Mouse (Mus musculus): ENCODE measurements around the gene Col15a1. TPM values are rescaled to one million over a fixed set of nuclear protein-coding genes. Genes with fewer than 3 reads are reported as not detected.

Gene Col15a1
- polyA plus RNA-seq, 1 experiment, result 1.6 TPM

DNA sequence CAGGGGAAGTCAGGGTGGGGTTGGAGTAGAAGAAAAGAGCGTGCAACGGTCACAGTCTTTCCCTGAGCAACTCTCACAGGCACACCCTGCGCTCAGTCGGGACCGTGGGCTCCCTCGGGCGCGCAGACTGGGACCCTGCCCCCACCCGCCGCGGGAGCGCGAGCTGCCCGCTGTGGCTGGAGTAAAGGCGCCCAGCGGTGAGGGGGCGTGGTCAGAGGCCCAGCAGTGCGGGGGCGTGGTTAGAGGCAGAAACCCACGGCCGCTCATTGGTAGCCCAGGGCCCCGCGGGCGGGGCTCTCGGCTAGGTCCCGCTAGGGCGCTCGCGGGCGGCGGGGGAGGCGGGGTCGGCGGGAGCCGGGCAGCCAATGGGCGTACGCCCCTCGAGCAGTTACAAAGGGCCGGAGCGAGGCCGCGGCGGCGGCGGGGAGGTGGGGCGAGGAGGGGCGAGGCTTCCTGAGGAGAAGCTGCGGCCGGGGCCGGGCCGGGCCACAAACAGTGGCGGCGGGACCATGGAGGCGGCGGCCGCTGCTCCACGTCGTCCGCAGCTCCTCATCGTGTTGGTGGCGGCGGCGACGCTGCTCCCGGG lies 144.9 kb downstream of the Col15a1 start, which contains the start of gene Tgfbr1:
Gene Tgfbr1 (plus strand): TSS at position 420 of the 586 bp plus-strand sequence.
- Histone ChIP-seq H3K36me3 (ENCODE audit: control insufficient read depth, insufficient read depth, low read length, poor library complexity, severe bottlenecking) (no peaks in the 10 kb centered on the region), H3K4me3 (ENCODE audit: low read depth, low read length) (peak within 1 kb of the TSS; percentile 90), H3K9me3 (replicated peaks; ENCODE audit: control insufficient read depth, insufficient read depth, low read length, poor library complexity, severe bottlenecking) (no peaks in the 10 kb centered on the region), H3K27ac (ENCODE audit: insufficient read depth, low read length) (no peak within 1 kb of the TSS), H3K9ac (ENCODE audit: low read depth, poor library complexity, severe bottlenecking) (peak within 1 kb of the TSS; percentile 95), H3K27me3 (ENCODE audit: control insufficient read depth, insufficient read depth, low read length, poor library complexity, severe bottlenecking) (0 out of 2 replicates have a peak, but pooled peaks cover 3% of the 10 kb centered on the region), H3K4me1 (ENCODE audit: control insufficient read depth, insufficient read depth, low read length) (peaks cover 3% of the 10 kb centered on the region)
- TF ChIP-seq EP300 (IDR thresholded peaks at IDR 0.05; ENCODE audit: insufficient read depth, low read depth, low read length) (no peak), CTCF (IDR thresholded peaks at IDR 0.05; ENCODE audit: low read depth, low read length) (no peak), POLR2A (IDR thresholded peaks at IDR 0.05; ENCODE audit: insufficient read depth, low read length) (no peak)

DNA sequence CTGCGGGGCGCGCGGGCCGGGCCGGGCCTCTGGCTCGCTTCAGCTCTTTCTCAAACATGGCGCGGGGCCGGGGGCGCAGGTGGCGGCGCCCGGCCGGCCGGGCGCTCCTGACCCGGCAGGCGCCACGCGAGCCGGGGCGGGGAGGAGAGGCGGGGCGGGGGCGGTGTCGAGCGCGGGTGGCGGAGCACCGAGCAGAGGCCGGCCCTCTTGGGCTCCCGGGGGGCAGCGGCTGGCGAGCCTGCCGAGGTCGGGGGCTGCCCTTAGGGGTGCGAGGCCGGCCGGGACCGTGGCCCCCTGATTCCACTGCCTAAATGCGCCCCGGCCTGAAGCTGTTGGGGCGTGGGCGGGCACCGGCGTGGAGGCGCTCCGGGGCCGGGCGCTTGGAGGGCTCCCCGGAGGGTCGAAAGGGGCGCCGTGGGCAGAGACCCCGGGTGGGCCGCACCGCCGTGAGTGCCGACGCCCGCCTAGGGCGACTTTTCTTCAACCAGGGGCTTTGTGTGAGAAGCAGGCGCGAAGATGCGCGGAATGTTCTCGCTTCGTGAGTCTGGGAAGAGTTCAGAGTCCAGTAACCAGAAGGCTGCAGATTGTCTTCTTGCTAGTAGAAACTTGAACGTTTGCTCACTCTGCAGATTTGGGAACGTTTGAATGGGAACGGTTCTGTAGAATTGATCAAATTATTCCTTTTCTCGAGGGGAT lies 145.6 kb downstream of the Col15a1 start:
- 0 out of 2 replicates have a peak, but pooled peaks cover 3% of the 10 kb centered on the region for H3K27me3 ChIP-seq (ENCODE audit: control insufficient read depth, insufficient read depth, low read length, poor library complexity, severe bottlenecking)
- no peaks in the 10 kb centered on the region for H3K36me3 ChIP-seq (ENCODE audit: control insufficient read depth, insufficient read depth, low read length, poor library complexity, severe bottlenecking)
- H3K27ac ChIP-seq (ENCODE audit: insufficient read depth, low read length), result no peak overlapping the region
- peak overlapping the region; percentile 95 for H3K9ac ChIP-seq (ENCODE audit: low read depth, poor library complexity, severe bottlenecking)
- H3K4me1 ChIP-seq (ENCODE audit: control insufficient read depth, insufficient read depth, low read length), result peaks cover 3% of the 10 kb centered on the region
- H3K9me3 ChIP-seq (replicated peaks; ENCODE audit: control insufficient read depth, insufficient read depth, low read length, poor library complexity, severe bottlenecking), result no peaks in the 10 kb centered on the region
- H3K4me3 ChIP-seq (ENCODE audit: low read depth, low read length), result peak overlapping the region; percentile 90
- TF ChIP-seq CTCF (IDR thresholded peaks at IDR 0.05; ENCODE audit: low read depth, low read length), result no peak
- no peak for TF ChIP-seq EP300 (IDR thresholded peaks at IDR 0.05; ENCODE audit: insufficient read depth, low read depth, low read length)
- TF ChIP-seq POLR2A (IDR thresholded peaks at IDR 0.05; ENCODE audit: insufficient read depth, low read length), result no peak

GRCm38 (mm10) chr4:47354304-47354703 lies 146.3 kb downstream of the Col15a1 start:
- no peak overlapping the region for H3K9ac ChIP-seq (ENCODE audit: low read depth, poor library complexity, severe bottlenecking)
- no peak overlapping the region for H3K27ac ChIP-seq (ENCODE audit: insufficient read depth, low read length)
- TF ChIP-seq EP300 (IDR thresholded peaks at IDR 0.05; ENCODE audit: insufficient read depth, low read depth, low read length), result no peak
- TF ChIP-seq CTCF (IDR thresholded peaks at IDR 0.05; ENCODE audit: low read depth, low read length), result no peak
- TF ChIP-seq POLR2A (IDR thresholded peaks at IDR 0.05; ENCODE audit: insufficient read depth, low read length), result no peak
- H3K27me3 ChIP-seq (ENCODE audit: control insufficient read depth, insufficient read depth, low read length, poor library complexity, severe bottlenecking), result 0 out of 2 replicates have a peak, but pooled peaks cover 3% of the 10 kb centered on the region
- H3K4me3 ChIP-seq (ENCODE audit: low read depth, low read length), result no peak overlapping the region
- no peaks in the 10 kb centered on the region for H3K9me3 ChIP-seq (replicated peaks; ENCODE audit: control insufficient read depth, insufficient read depth, low read length, poor library complexity, severe bottlenecking)
- peaks cover 3% of the 10 kb centered on the region for H3K4me1 ChIP-seq (ENCODE audit: control insufficient read depth, insufficient read depth, low read length)
- H3K36me3 ChIP-seq (ENCODE audit: control insufficient read depth, insufficient read depth, low read length, poor library complexity, severe bottlenecking), result no peaks in the 10 kb centered on the region

DNA sequence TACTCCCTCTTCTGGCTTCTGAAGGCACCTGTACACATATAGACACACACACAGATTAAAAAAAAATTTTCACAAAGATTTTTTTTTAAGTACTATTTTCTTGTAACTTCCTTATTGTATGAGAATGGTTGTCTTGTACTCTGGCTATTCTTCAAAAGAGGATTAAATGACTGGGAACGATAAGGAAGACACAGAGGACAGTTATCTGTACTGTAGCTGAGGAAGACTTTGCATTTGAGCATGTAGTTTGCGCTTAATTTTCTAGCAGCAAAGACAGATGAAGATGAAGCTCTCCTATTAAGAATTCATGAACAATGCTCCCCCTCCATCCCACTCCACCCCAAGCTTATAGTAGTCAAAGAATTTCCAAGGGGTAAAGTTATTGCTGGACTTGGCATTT lies 154.7 kb downstream of the Col15a1 start:
- H3K4me1 ChIP-seq (ENCODE audit: control insufficient read depth, insufficient read depth, low read length), result no peaks in the 10 kb centered on the region

More for the DNA sequence above, 154.7 kb downstream of the Col15a1 start:
- H3K27ac ChIP-seq (ENCODE audit: insufficient read depth, low read length), result no peak overlapping the region
- H3K9me3 ChIP-seq (replicated peaks; ENCODE audit: control insufficient read depth, insufficient read depth, low read length, poor library complexity, severe bottlenecking), result no peaks in the 10 kb centered on the region
- H3K9ac ChIP-seq (ENCODE audit: low read depth, poor library complexity, severe bottlenecking), result no peak overlapping the region
- no peaks in the 10 kb centered on the region for H3K27me3 ChIP-seq (ENCODE audit: control insufficient read depth, insufficient read depth, low read length, poor library complexity, severe bottlenecking)
- no peak overlapping the region for H3K4me3 ChIP-seq (ENCODE audit: low read depth, low read length)
- TF ChIP-seq POLR2A (IDR thresholded peaks at IDR 0.05; ENCODE audit: insufficient read depth, low read length) (no peak), CTCF (IDR thresholded peaks at IDR 0.05; ENCODE audit: low read depth, low read length) (no peak), EP300 (IDR thresholded peaks at IDR 0.05; ENCODE audit: insufficient read depth, low read depth, low read length) (no peak)
- no peaks in the 10 kb centered on the region for H3K36me3 ChIP-seq (ENCODE audit: control insufficient read depth, insufficient read depth, low read length, poor library complexity, severe bottlenecking)

Other genes starting within 250 kb of the Col15a1 start
- not detected in 2 replicates for gene Gabbr2, start 216.3 kb upstream of the Col15a1 start, polyA plus RNA-seq (2011; ENCODE audit: insufficient read depth, insufficient read length, low read depth, missing spikeins)
- gene Anks6, start 150.7 kb upstream of the Col15a1 start, polyA plus RNA-seq (2011; ENCODE audit: insufficient read depth, insufficient read length, low read depth, missing spikeins), result 1.6 and 2.8 TPM in 2 replicates
- gene Galnt12, start 116.3 kb upstream of the Col15a1 start, polyA plus RNA-seq (2011; ENCODE audit: insufficient read depth, insufficient read length, low read depth, missing spikeins), result 4.5 and 4.9 TPM in 2 replicates
- gene Tgfbr1, start 145.1 kb downstream of the Col15a1 start, polyA plus RNA-seq (2011; ENCODE audit: insufficient read depth, insufficient read length, low read depth, missing spikeins), result 19.5 and 20.7 TPM in 2 replicates